Mouse (Mus musculus) ES-Bruce4 (cell line): ENCODE data around the gene Olfr92. TPM values are rescaled to one million over a fixed set of nuclear protein-coding genes. Genes with fewer than 3 reads are reported as not detected.
A peak's percentile ranks its signal among the peaks of the same experiment; 100 is the strongest.

Experiments
- H3K27ac ChIP-seq: 2 replicates; pipeline ENCODE4 v1.5.1; 2012; ENCODE audit warnings: low read length, inconsistent platforms; ENCODE audit not compliant: insufficient read depth
- H3K27me3 ChIP-seq: 2 replicates; pipeline ENCODE4 v1.6.1; 2012; ENCODE audit warnings: mild to moderate bottlenecking, low read length, inconsistent platforms; ENCODE audit not compliant: control insufficient read depth, poor library complexity, insufficient read depth, severe bottlenecking
- H3K36me3 ChIP-seq: 2 replicates; pipeline ENCODE4 v1.6.1; 2012; ENCODE audit warnings: inconsistent platforms, mild to moderate bottlenecking, low read length, moderate library complexity; ENCODE audit not compliant: control insufficient read depth, poor library complexity, insufficient read depth, severe bottlenecking
- H3K4me1 ChIP-seq: one replicate; pipeline ENCODE4 v1.8.1; 2011; ENCODE audit warnings: low read length; ENCODE audit not compliant: control insufficient read depth, insufficient read depth
- H3K4me3 ChIP-seq: 2 replicates; pipeline ENCODE4 v1.5.1; 2011; ENCODE audit warnings: low read depth, mild to moderate bottlenecking, low read length
- H3K9ac ChIP-seq: 2 replicates; pipeline ENCODE4 v1.6.1; 2012; ENCODE audit warnings: low read depth, mild to moderate bottlenecking, inconsistent platforms; ENCODE audit not compliant: poor library complexity, severe bottlenecking
- H3K9me3 ChIP-seq: replicated peaks from 2 replicates; pipeline ENCODE4 v1.6.1; 2012; ENCODE audit warnings: mild to moderate bottlenecking, low read length, inconsistent platforms; ENCODE audit not compliant: control insufficient read depth, poor library complexity, insufficient read depth, severe bottlenecking
- CTCF ChIP-seq: IDR thresholded peaks from one replicate; pipeline ENCODE4 v1.8.1; 2011; ENCODE audit warnings: low read depth, low read length
- EP300 ChIP-seq: IDR thresholded peaks from 2 replicates; pipeline ENCODE4 v1.6.1; 2011; ENCODE audit warnings: low read depth, low read length; ENCODE audit not compliant: insufficient read depth
- POLR2A ChIP-seq: IDR thresholded peaks from one replicate; pipeline ENCODE4 v1.8.1; 2011; ENCODE audit warnings: low read length; ENCODE audit not compliant: insufficient read depth
- polyA plus RNA-seq: library from polyadenylated mRNA; stranded (reverse); fragments of >200 nt; gene quantifications from 2 replicates; pipeline ENCODE4 v1.2.4, GENCODE M21; 2011; ENCODE audit warnings: low read depth; ENCODE audit not compliant: missing spikeins, insufficient read depth, insufficient read length

The Olfr92 gene
- polyA plus RNA-seq, 1 experiment: not detected

DNA sequence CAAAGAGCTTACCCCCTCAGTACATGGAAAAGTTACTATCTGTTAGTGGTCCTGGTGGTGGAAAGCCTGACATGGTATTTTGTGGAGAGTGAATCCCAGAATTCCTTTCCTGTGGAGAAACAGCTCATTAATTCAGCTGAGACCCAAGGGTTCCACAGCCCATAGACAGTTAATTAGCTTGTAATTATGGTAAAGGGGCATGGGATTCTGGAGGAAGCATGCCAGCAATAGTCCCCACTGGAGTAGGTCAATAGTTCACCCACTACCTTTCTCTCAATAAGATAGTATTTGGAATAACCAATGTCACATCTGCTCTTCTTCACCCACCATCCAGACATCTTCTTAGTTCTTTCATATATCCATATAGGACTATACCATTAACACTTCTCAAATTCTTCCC, 31.5 kb downstream of the Olfr92 start, which contains the start of gene Olfr90:
Olfr90 (minus strand) TSS at position 101 of the 400 bp plus-strand sequence.
- no peak within 1 kb of the TSS for H3K4me3 ChIP-seq
- H3K27ac ChIP-seq: no peak within 1 kb of the TSS
- H3K9ac ChIP-seq: no peak within 1 kb of the TSS
- no peaks in the 10 kb centered on the region for H3K27me3 ChIP-seq
- TF ChIP-seq POLR2A (no peak), CTCF (no peak), EP300 (no peak)
- no peaks in the 10 kb centered on the region for H3K9me3 ChIP-seq
- H3K36me3 ChIP-seq: no peaks in the 10 kb centered on the region
- H3K4me1 ChIP-seq: no peaks in the 10 kb centered on the region

DNA sequence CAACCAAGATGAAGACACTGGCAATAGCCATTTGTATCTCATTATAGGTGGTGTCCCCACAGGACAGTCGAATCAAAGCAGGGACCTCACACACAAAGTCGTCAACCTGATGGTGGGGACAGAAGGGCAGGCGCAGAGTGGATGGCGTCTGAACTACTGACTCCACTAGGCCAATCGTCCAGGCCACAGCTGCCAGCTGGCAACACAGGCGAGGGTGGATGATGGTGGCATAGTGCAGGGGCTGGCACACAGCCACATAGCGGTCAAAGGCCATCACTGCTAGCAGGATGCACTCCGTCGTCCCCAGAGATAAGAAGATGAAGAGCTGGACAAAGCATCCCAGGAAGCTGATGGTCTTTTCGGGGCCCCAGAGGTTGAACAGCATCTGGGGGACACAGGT, 34.3 kb downstream of the Olfr92 start:
- H3K9me3 ChIP-seq: no peaks in the 10 kb centered on the region
- H3K27ac ChIP-seq: no peak overlapping the region
- TF ChIP-seq POLR2A: no peak
- TF ChIP-seq EP300: no peak
- no peak for TF ChIP-seq CTCF
- H3K9ac ChIP-seq: no peak overlapping the region
- no peaks in the 10 kb centered on the region for H3K36me3 ChIP-seq
- H3K4me3 ChIP-seq: no peak overlapping the region
- H3K4me1 ChIP-seq: peaks cover 6% of the 10 kb centered on the region
- H3K27me3 ChIP-seq: no peaks in the 10 kb centered on the region

DNA sequence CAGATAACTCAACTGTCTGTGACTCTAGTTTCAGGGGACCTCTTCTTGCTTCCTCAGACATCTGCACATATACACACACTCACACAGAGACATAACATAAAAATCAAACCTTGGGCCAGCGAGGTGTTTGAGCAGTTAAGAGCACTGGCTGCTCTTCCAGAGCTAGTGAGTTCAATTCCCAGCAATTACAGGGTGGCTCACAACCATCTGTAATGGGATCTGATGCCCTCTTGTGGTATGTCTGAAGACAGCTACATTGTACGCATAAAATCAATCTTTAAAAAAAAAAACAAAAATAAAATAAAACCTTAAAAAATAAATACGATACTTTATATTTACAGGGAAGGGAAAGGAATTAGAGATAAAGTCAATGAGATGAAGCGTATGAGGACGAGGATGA, 35.3 kb downstream of the Olfr92 start:
- TF ChIP-seq CTCF (peak; percentile 7), POLR2A (no peak)
- Histone ChIP-seq H3K27ac (no peak overlapping the region), H3K4me1 (peaks cover 6% of the 10 kb centered on the region), H3K36me3 (no peaks in the 10 kb centered on the region), H3K9me3 (no peaks in the 10 kb centered on the region), H3K4me3 (no peak overlapping the region), H3K27me3 (no peaks in the 10 kb centered on the region), H3K9ac (no peak overlapping the region)

DNA sequence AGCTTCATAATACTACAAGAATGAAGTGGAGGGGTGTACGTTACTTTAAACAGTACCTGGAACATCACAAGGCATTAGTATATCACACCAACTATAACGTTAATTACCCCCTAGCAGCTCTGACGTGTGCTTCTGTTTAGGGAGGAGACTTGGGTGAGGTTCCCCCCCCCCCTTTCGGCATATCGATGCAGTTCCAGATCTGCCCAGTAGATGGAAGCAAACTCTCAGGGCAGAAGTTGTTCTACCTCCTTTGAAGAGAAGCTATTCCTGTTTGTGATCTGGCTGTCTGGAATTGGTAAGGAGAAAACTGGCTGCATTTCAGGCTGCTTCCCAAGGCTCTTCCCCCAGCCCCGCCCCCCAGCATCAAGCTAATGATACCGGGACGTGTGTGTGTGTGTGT, 36.6 kb downstream of the Olfr92 start:
- Histone ChIP-seq H3K36me3 (no peaks in the 10 kb centered on the region), H3K27ac (no peak overlapping the region), H3K4me3 (no peak overlapping the region), H3K4me1 (peaks cover 6% of the 10 kb centered on the region), H3K27me3 (no peaks in the 10 kb centered on the region), H3K9me3 (no peaks in the 10 kb centered on the region), H3K9ac (no peak overlapping the region)
- 0 out of 2 replicates have a peak, but pooled peaks have one; percentile 27 for TF ChIP-seq EP300
- TF ChIP-seq CTCF: peak; percentile 66
- TF ChIP-seq POLR2A: no peak

DNA sequence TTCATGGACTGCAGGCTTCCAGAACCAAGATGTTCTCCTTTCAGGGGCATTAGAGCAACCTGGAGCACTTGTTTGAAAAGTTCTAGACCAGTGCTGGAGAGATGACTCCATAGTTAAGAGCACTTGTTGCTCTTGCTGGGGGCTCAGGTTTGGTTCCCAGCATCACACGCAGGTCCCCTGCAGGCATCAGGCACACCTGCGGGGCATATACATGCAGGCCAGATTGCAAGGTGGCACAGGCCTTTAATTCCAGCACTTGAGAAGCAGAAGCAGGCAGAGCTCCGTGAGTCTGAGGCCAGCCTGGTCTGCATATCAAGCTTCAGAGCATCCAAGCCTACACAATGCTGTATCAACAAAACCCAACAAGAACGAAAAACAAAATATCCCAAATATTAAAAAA, 38.2 kb downstream of the Olfr92 start:
- H3K4me1 ChIP-seq: peaks cover 9% of the 10 kb centered on the region
- H3K4me3 ChIP-seq: peak overlapping the region; percentile 1; the same call in 1 of the 2 replicates
- no peaks in the 10 kb centered on the region for H3K9me3 ChIP-seq
- TF ChIP-seq CTCF: no peak
- TF ChIP-seq POLR2A: no peak
- peak; percentile 67; the same call in 1 of the 2 replicates for TF ChIP-seq EP300
- peaks cover 6% of the 10 kb centered on the region for H3K36me3 ChIP-seq
- peak overlapping the region; percentile 66 for H3K27ac ChIP-seq
- peak overlapping the region; percentile 25; the same call in 1 of the 2 replicates for H3K9ac ChIP-seq
- H3K27me3 ChIP-seq: no peaks in the 10 kb centered on the region

DNA sequence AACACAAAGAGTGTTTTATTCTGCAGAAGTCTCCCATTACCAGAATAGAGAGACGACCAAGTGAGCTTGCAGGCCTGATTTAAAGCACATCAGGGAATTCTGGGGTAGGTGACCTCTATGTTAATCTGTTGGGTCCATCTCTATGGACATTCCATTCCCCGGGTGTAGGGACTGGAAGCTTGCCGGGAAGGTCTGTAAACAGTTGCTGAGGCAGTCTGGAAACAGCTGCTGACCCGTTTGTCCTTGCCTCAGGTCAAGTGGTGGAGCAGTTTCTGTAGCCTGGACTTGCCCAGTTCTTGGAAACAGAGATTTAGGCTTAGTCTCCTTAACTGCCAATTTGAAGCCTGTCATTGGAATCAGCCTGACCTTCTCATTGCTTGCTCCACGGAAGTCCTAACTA, 39.8 kb downstream of the Olfr92 start:
- H3K9ac ChIP-seq: peak overlapping the region; percentile 78
- peak overlapping the region; percentile 100 for H3K27ac ChIP-seq
- peaks cover 16% of the 10 kb centered on the region for H3K4me1 ChIP-seq
- TF ChIP-seq EP300: peak; percentile 100
- TF ChIP-seq POLR2A: no peak
- peaks cover 21% of the 10 kb centered on the region for H3K36me3 ChIP-seq
- no peaks in the 10 kb centered on the region for H3K27me3 ChIP-seq
- no peaks in the 10 kb centered on the region for H3K9me3 ChIP-seq
- no peak overlapping the region for H3K4me3 ChIP-seq
